Mouse (Mus musculus) liver, embryonic 13.5 days (tissue): ENCODE results near the gene Ccng2. TPM values are rescaled to one million over a fixed set of nuclear protein-coding genes. Genes with fewer than 3 reads are reported as not detected.

ENCODE experiments used
- ATAC-seq: fragments of 200-750 bp; cut with Nextera tagmentation; 2 replicates; pipeline ENCODE4 v1.8.0; 2017; ENCODE audit warnings: low read depth, mild to moderate bottlenecking, moderate number of reproducible peaks, moderate library complexity
- DNase-seq: peaks from one replicate; pipeline ENCODE4 v3.0.0; 2022
- H3K27ac ChIP-seq: fragments of 300-500 bp; sonication (generic); 2 replicates; pipeline ENCODE4 v1.5.1; 2015; ENCODE audit warnings: moderate library complexity, mild to moderate bottlenecking, inconsistent platforms
- H3K27me3 ChIP-seq: fragments of 300-500 bp; sonication (generic); 2 replicates; pipeline ENCODE4 v1.6.1; 2015; ENCODE audit warnings: mild to moderate bottlenecking, inconsistent platforms
- H3K36me3 ChIP-seq: fragments of 300-500 bp; sonication (generic); 2 replicates; pipeline ENCODE4 v1.6.1; 2015; ENCODE audit warnings: mild to moderate bottlenecking, inconsistent platforms
- H3K4me1 ChIP-seq: fragments of 300-500 bp; sonication (generic); replicated peaks from 2 replicates; pipeline ENCODE4 v1.6.1; 2015; ENCODE audit warnings: inconsistent platforms
- H3K4me2 ChIP-seq: fragments of 300-500 bp; sonication (generic); 2 replicates; pipeline ENCODE4 v1.6.1; 2015; ENCODE audit warnings: inconsistent platforms, mild to moderate bottlenecking, moderate library complexity
- H3K4me3 ChIP-seq: fragments of 300-500 bp; sonication (generic); replicated peaks from 2 replicates; pipeline ENCODE4 v1.5.1; 2015; ENCODE audit warnings: mild to moderate bottlenecking, inconsistent platforms
- H3K9ac ChIP-seq: fragments of 300-500 bp; sonication (generic); 2 replicates; pipeline ENCODE4 v1.6.1; 2015; ENCODE audit warnings: mild to moderate bottlenecking, inconsistent platforms
- H3K9me3 ChIP-seq: fragments of 300-500 bp; sonication (generic); replicated peaks from 2 replicates; pipeline ENCODE4 v1.6.1; 2016; ENCODE audit warnings: inconsistent platforms
- WGBS: fragments of 180-500 bp; shearing (Covaris S2); methylation state at CpG from one replicate; pipeline ENCODE4 v1.1.7; 2015; ENCODE audit not compliant: insufficient replicate concordance; 5-methylcytosine and 5-hydroxymethylcytosine counted together
- polyA plus RNA-seq: library from polyadenylated mRNA; unstranded; fragments of >200 nt; fragmentation: Nextera tagmentation; extraction: Ambion mirVana; gene quantifications from 2 replicates; pipeline ENCODE4 v1.2.1, GENCODE M21; 2015

The Ccng2 gene
- polyA plus RNA-seq, 1 experiment from 2014 or later = 15.4 TPM

DNA sequence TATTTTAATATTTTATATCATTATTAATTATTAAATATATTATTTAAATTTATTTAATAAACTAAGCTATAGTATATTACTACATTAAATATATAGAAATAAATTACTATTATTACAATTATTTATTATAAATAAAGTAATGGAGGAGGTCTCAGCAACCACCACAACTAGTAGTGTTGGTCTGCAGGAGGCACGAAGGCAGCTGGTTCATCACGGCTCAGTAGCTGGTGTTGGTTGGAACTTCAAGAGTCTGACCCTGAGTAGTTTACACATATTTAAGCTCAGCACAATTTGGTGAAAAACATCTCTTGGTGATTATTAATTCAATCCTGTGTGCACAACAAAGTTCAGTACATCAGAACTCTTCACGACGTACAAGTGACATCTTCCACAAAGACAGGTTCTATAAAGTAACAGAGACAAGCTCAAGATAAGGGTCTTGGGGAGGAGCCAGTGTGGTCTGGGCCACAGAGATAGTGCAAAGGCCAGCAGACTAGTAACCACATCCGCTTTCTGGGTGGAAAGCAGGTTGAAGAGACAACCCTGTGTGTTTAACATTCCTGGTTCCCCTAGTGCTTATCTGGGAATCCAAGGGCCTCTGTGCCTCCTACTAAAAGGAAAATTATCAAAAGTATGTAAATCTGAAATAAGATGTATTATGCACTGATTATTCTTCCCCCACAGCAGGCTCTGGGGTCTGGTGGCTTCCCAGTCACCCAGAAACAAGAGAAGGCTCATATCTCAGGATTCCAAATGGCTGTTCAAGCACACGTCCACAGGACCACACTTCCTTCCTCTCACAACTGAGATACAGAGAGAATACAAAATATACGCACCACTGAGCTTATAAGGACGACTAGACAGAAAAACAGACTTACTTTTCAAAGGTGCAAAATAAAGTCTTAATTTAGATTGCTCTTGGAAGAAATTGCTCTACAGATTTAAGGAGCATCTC is 27.2 kb upstream of the Ccng2 start:
- Histone ChIP-seq H3K9ac (peak overlapping the region; percentile 46), H3K36me3 (no peaks in the 10 kb centered on the region), H3K27ac (peak overlapping the region; percentile 95), H3K4me2 (peak overlapping the region; percentile 61), H3K9me3 (no peaks in the 10 kb centered on the region), H3K4me1 (peaks cover 47% of the 10 kb centered on the region), H3K27me3 (no peaks in the 10 kb centered on the region), H3K4me3 (peak overlapping the region; percentile 19)
- ATAC-seq (peak; percentile 99), DNase-seq (peak; percentile 88)
- WGBS = 8% methylated on average over 8 of the region's 8 CpGs

DNA sequence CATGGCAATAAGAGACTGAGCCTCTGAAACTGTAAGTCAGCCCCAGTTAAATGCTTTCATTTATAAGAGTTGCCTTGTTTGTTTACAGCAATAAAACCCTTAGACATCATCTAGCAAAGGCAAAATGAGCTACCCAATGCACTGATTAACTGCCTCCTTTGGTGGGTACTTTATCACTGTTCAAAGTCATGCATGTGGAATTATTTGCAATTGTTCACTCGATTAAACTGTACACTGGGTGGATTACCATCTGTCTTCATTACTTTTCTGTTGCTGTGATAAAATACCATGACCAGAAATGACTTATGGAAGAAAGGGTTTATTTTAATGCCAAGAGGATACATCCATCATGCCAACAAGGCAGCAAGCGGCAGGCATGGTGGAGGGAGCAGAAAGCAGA is 21.8 kb upstream of the Ccng2 start:
- ATAC-seq (no peak), DNase-seq (no peak)
- H3K4me1 ChIP-seq = peaks cover 19% of the 10 kb centered on the region
- no peak overlapping the region for H3K4me2 ChIP-seq
- H3K9me3 ChIP-seq = no peaks in the 10 kb centered on the region
- no peak overlapping the region for H3K27ac ChIP-seq
- no peak overlapping the region for H3K4me3 ChIP-seq
- H3K9ac ChIP-seq = no peak overlapping the region
- 80% methylated on average over 2 of the region's 2 CpGs for WGBS
- no peaks in the 10 kb centered on the region for H3K36me3 ChIP-seq
- H3K27me3 ChIP-seq = no peaks in the 10 kb centered on the region

DNA sequence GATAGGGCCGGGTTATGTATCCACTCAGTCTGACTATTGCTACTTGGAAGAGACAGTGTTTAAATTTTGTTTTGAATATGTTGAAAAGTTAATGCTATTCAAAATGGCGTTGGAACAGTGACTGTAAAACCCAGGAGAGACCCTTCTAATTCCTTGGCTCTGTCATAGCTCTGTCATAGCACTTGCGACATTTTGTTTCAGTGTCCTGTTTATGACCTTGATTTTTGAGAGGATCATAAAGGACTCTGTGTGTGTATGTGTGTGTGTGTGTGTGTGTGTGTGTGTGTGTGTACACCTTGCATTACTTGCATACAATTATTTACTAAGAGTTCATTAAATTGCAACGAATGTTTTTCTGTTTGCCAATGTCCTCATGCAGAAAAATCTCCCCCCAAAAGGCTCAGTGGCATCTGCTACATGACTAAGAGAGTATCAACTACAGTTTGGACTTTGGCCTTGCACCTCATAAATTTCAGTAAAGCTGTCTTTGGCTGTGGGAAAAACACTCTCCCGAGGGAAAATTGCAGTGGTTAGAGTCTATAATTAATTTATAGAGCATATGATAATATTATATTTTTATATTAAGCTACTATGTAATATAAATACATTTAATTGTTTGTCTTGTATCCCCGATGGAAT is 17.0 kb upstream of the Ccng2 start:
- H3K36me3 ChIP-seq = no peaks in the 10 kb centered on the region
- 63% methylated on average over 6 of the region's 6 CpGs for WGBS
- no peak for ATAC-seq
- no peak for DNase-seq
- no peaks in the 10 kb centered on the region for H3K27me3 ChIP-seq
- no peak overlapping the region for H3K4me2 ChIP-seq
- no peak overlapping the region for H3K27ac ChIP-seq
- no peaks in the 10 kb centered on the region for H3K4me1 ChIP-seq
- no peak overlapping the region for H3K4me3 ChIP-seq
- H3K9me3 ChIP-seq = no peaks in the 10 kb centered on the region
- H3K9ac ChIP-seq = no peak overlapping the region

DNA sequence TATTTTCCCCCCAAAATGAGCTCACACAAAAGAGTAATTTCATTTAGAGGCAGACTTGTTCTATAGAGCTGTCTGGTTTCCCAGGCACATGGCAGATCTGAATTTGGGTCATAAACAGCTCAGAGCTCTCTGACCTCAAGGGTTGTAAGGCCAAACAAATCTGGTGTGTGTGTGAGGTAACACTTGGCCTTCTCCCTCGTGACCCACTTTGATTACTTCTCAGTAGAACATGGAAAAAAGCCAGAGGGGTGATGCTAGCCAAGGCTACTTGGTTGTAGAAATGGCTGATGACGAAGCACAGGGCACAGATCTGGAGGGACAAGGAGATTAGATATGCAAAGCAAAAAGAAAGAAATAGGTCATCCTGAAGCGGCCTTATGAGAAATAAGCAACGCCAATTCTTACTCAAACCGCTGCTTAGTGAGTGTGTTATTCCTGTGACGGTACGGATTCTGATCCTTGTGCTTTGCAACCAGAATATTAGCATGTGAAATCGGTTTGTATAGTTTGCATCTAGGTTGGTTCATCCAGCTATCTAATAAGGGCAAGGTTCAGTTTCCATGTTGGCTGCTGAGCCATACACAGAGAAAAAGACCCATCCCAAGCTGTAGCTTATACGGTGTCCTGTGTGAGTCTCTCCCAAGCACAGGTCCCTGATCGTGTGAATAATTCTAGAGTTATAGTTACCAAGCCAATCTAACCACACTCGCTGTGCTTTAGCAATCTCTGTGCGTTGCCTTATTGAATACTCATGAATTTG is 15.9 kb upstream of the Ccng2 start:
- no peaks in the 10 kb centered on the region for H3K4me1 ChIP-seq
- no peaks in the 10 kb centered on the region for H3K27me3 ChIP-seq
- WGBS = 78% methylated on average over 12 of the region's 12 CpGs
- ATAC-seq (no peak), DNase-seq (no peak)
- H3K4me2 ChIP-seq = no peak overlapping the region
- no peak overlapping the region for H3K9ac ChIP-seq
- H3K36me3 ChIP-seq = no peaks in the 10 kb centered on the region
- no peaks in the 10 kb centered on the region for H3K9me3 ChIP-seq
- no peak overlapping the region for H3K4me3 ChIP-seq
- no peak overlapping the region for H3K27ac ChIP-seq

DNA sequence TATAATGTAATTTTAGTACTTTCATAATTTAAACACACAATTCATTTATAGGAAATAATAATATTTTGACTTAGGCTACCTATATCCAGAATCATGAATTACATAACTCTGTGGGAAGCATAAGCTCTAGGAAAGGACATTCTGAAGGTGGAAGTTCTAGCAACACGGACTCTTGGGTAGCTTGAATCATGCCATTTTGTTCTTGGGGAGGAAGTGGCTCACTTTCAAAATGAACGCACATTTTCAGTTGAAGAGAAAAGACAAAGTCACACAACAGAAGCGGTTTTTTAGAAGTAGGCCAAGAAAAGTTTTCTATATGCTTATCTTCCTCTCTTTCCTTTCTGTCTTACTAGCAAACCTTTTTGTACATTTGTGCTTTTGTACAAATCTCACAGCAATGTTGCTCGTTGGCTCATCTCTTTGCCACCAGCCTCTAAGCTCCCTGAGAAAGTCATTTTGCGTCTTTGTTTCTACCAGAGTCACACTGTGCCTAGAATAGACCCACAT is 11.2 kb upstream of the Ccng2 start:
- Histone ChIP-seq H3K4me3 (no peak overlapping the region), H3K27ac (no peak overlapping the region), H3K27me3 (no peaks in the 10 kb centered on the region), H3K4me1 (no peaks in the 10 kb centered on the region), H3K4me2 (no peak overlapping the region), H3K36me3 (no peaks in the 10 kb centered on the region), H3K9ac (no peak overlapping the region), H3K9me3 (no peaks in the 10 kb centered on the region)
- DNase-seq (no peak), ATAC-seq (no peak)
- WGBS = 60% methylated on average over 5 of the region's 5 CpGs

DNA sequence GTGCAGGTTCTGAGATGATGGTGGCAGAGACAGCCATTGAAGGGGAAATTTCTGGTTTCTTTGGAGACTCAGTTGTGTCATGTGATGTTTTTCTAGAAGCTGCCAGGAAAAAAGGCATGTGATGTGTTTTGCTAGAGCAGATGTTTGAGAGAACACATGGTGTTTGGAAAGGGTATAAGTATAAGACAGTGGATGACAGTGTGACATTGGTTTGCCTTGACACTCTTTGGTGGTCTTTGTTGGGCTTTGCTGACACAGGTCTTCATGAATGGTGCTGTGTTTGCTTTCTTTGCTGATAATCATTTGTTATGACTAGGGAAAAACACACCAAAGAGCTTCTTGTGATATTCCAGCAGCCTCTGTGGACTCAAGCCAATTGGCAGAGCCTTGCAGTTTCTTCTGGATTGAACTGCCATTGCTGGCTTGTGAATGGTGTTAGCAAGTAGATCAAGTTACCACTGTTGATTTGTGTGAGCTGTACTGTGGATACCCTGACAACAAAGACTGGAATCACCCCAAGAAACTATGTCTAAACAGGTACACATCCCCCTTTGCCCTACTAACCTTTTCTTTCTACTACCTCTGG is 10.1 kb upstream of the Ccng2 start:
- Histone ChIP-seq H3K36me3 (no peaks in the 10 kb centered on the region), H3K27ac (no peak overlapping the region), H3K9ac (no peak overlapping the region), H3K4me3 (no peak overlapping the region), H3K4me2 (no peak overlapping the region), H3K27me3 (no peaks in the 10 kb centered on the region), H3K4me1 (no peaks in the 10 kb centered on the region), H3K9me3 (no peaks in the 10 kb centered on the region)
- DNase-seq = no peak
- no peak for ATAC-seq

DNA sequence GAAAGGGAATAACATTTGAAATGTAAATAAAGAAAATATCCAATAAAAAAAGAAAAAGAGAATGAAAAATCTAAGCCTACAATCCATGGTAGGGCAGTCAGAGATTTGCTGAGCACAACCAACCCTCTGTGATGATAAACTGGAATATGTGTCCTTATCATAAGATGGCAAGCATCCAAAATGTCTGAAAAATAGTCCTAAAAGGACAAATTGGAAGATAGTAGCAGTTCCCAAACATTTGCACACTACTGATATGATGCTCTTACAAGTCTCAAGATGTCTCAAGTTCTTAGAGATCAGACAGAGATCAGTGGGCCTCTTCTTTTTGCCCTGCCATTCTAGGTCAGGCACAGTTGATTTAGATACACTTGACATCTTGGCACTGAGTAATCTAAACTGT is 7.7 kb upstream of the Ccng2 start:
- no peaks in the 10 kb centered on the region for H3K9me3 ChIP-seq
- no peaks in the 10 kb centered on the region for H3K36me3 ChIP-seq
- no peak overlapping the region for H3K9ac ChIP-seq
- DNase-seq = no peak
- ATAC-seq = no peak
- peaks cover 17% of the 10 kb centered on the region for H3K4me1 ChIP-seq
- H3K27me3 ChIP-seq = no peaks in the 10 kb centered on the region
- no peak overlapping the region for H3K4me3 ChIP-seq
- no peak overlapping the region for H3K27ac ChIP-seq
- no peak overlapping the region for H3K4me2 ChIP-seq

DNA sequence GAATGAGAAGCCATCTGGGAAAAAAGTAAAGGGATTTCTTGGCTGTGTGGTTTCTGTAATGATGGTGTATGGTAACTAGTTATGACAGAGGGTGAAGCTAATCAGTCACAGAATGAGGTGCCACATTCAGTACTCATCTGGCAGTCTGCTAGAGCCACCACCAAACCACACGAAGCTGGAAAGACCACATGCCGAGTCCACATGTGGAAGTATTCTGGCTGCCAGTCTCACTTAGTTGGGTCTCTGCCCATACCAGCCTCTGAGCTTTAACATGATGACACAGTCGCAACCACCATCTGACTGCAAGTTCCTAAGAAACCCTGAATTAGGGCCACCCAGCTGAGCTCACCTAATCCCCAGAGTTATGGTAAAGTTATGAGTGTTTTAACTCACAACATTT is 6.1 kb upstream of the Ccng2 start:
- no peak for DNase-seq
- ATAC-seq = no peak

DNA sequence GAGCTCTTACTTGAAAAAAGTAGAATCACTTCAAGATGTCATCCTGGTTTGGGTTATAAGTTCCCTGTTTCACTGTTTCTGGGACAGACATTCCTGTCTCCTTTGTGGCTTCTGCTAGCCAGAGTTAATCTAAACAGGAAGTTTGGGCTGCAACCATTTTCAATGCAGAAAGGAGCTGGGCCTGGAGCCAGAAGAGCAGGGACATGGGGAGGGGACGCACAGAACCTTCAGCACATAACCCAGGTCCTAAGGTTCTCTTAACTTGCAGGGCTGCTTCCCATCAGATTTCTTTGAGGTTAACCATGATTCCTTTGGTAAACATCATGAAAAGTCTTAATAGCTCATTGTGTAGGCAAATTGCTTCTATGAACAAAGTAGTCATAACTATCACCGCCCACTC is 4.3 kb upstream of the Ccng2 start:
- Histone ChIP-seq H3K9ac (no peak overlapping the region), H3K4me2 (no peak overlapping the region), H3K27me3 (no peaks in the 10 kb centered on the region), H3K27ac (no peak overlapping the region), H3K4me3 (no peak overlapping the region), H3K36me3 (no peaks in the 10 kb centered on the region), H3K4me1 (peaks cover 43% of the 10 kb centered on the region), H3K9me3 (no peaks in the 10 kb centered on the region)
- WGBS = 70% methylated on average over 2 of the region's 2 CpGs
- no peak for DNase-seq
- ATAC-seq = no peak

More for the DNA sequence above, 6.1 kb upstream of the Ccng2 start:
- H3K4me1 ChIP-seq = peaks cover 32% of the 10 kb centered on the region
- no peak overlapping the region for H3K4me2 ChIP-seq
- H3K36me3 ChIP-seq = no peaks in the 10 kb centered on the region
- WGBS = 67% methylated on average over 3 of the region's 3 CpGs
- no peak overlapping the region for H3K4me3 ChIP-seq
- H3K27me3 ChIP-seq = no peaks in the 10 kb centered on the region
- no peaks in the 10 kb centered on the region for H3K9me3 ChIP-seq
- H3K27ac ChIP-seq = no peak overlapping the region
- no peak overlapping the region for H3K9ac ChIP-seq

DNA sequence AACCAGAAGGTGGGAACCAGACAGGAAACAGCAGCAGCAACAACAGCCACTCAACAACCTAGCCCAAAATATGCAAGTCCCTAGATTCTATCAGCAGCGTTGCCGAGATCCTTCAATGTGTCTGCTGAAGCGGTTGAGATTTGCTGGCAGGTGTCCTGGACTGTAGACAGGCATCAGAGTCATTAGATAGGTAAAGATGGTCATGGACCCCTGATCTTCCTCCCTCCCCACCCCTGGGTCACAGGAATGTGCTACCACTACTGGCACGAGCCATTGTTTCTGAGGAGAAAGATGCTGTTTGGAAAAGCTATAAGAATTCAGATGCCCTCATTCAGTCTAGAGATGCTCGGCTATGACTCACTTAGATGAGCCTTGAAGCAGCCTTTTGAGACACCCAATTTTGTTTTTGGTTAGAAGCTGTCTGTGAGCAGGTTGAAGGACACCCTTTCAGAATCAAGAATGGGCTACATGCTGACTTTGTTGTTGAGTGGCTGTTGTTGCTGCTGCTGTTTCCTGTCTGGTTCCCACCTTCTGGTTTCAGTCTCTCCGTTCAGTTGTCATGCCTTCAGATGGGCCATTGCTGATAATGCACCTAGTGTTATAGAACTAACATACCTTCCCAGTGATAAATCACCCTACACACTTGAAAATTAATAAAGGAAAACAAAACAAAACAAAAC is 3.5 kb upstream of the Ccng2 start:
- peaks cover 51% of the 10 kb centered on the region for H3K4me1 ChIP-seq
- H3K4me3 ChIP-seq = no peak overlapping the region
- 35% methylated on average over 6 of the region's 6 CpGs for whole genome bisulfite sequencing
- DNase-seq (no peak), ATAC-seq (no peak)
- no peak overlapping the region for H3K4me2 ChIP-seq
- no peak overlapping the region for H3K27ac ChIP-seq
- no peak overlapping the region for H3K9ac ChIP-seq
- H3K27me3 ChIP-seq = no peaks in the 10 kb centered on the region
- H3K9me3 ChIP-seq = no peaks in the 10 kb centered on the region
- no peaks in the 10 kb centered on the region for H3K36me3 ChIP-seq
